In genomic region chr4:109442649-109443048, GRCm38 (mm10) we compare ENCODE assay signal across 15 mouse cellular contexts. TPM values are rescaled to one million over a fixed set of nuclear protein-coding genes. Genes with fewer than 3 reads are reported as not detected.
DNase-seq lines count a peak whose midpoint lies in the region; ATAC-seq and TF ChIP-seq lines count a peak whose summit lies in the region.
"Had no signal": no experiment of that assay in that cellular context is flagged by ENCODE, and none has a peak within 500 bp of the region (broad histone marks: within the 10 kb centered on the region; RNA-seq: fewer than 3 reads in every experiment).

No protein-coding gene starts in this region.

- H3K27ac ChIP-seq in cerebellum, adult 2 months (ENCODE audit: insufficient read depth, low read length), result 0 out of 2 replicates have a peak overlapping the region, but pooled peaks have one; percentile 5
- H3K27ac ChIP-seq in liver, embryonic 14.5 days, result peak overlapping the region; percentile 97
- H3K27ac ChIP-seq: heart, adult 2 months; intestine, embryonic 15.5 days had no signal

- peaks cover 24% of the 10 kb centered on the region for H3K4me1 ChIP-seq in cerebellum, adult 2 months (ENCODE audit: control insufficient read depth, insufficient read depth, low read length)
- peaks cover 91 to 93% of the 10 kb centered on the region in 2 experiments for H3K4me1 ChIP-seq in liver, embryonic 14.5 days (replicated peaks; ENCODE audit: control insufficient read depth in 2 of 2, insufficient read depth in 2 of 2, low read length in 1 of 2)
- H3K4me1 ChIP-seq: intestine, embryonic 15.5 days had no signal

- no peak overlapping the region for H3K4me3 ChIP-seq in cerebellum, adult 2 months (replicated peaks; ENCODE audit: insufficient read depth, low read depth, low read length)
- peak overlapping the region in 1 of 2 experiments; percentile 20; a peak in 1 of 4 replicates for H3K4me3 ChIP-seq in liver, embryonic 14.5 days (ENCODE audit: insufficient read depth in 1 of 2, low read depth in 2 of 2, low read length in 2 of 2)
- H3K4me3 ChIP-seq: heart, adult 2 months; intestine, embryonic 15.5 days had no signal

- H3K4me2 ChIP-seq in liver, embryonic 14.5 days (ENCODE audit: low read depth), result peak overlapping the region; percentile 52
- H3K4me2 ChIP-seq: intestine, embryonic 15.5 days; midbrain, embryonic 11.5 days had no signal

- H3K36me3 ChIP-seq in liver, embryonic 14.5 days (replicated peaks; ENCODE audit: control insufficient read depth, insufficient read depth, low read depth), result peaks cover 41% of the 10 kb centered on the region
- H3K36me3 ChIP-seq: intestine, embryonic 15.5 days had no signal

- no peak for ATAC-seq in liver, embryonic 14.5 days (ENCODE audit: insufficient read depth)
- ATAC-seq: intestine, embryonic 15.5 days had no signal

- H3K9ac ChIP-seq in liver, embryonic 14.5 days (replicated peaks), result peak overlapping the region; percentile 45
- H3K9ac ChIP-seq: intestine, embryonic 15.5 days had no signal

- H3K9me3 ChIP-seq in liver, embryonic 14.5 days (ENCODE audit: control insufficient read depth, low read length), result no peaks in the 10 kb centered on the region
- H3K9me3 ChIP-seq: intestine, embryonic 15.5 days had no signal

- TF ChIP-seq EP300 in liver, embryonic 14.5 days (IDR thresholded peaks at IDR 0.05; ENCODE audit: low read depth), result 0 out of 2 replicates have a peak, but pooled peaks have one; percentile 7

- H3K27me3 ChIP-seq in cerebellum, adult 2 months (ENCODE audit: control insufficient read depth, insufficient read depth, low read length), result no peaks in the 10 kb centered on the region
- no peaks in the 10 kb centered on the region for H3K27me3 ChIP-seq in liver, embryonic 14.5 days (ENCODE audit: control insufficient read depth, insufficient read depth, low read length)
- H3K27me3 ChIP-seq: intestine, embryonic 15.5 days had no signal

- peak; percentile 39 to 54 for DNase-seq in frontal cortex, postnatal 36 days (ENCODE audit: low spot score in 2 of 2)
- no peak for DNase-seq in frontal cortex, postnatal 25 days (ENCODE audit: low spot score in 2 of 2)
- DNase-seq in lung, postnatal 25 days (ENCODE audit: low spot score), result peak; percentile 24
- DNase-seq in lung, postnatal 10 days, result no peak
- DNase-seq in cerebellum, adult 2 months, result peak; percentile 73 to 90
- peak in 1 of 3 experiments; percentile 54 for DNase-seq in liver, embryonic 14.5 days (ENCODE audit: low read depth in 3 of 3, low spot score in 3 of 3)
- DNase-seq in urinary bladder, adult 18-20 months (ENCODE audit: low spot score in 2 of 2), result no peak
- DNase-seq in adrenal gland, postnatal 36 days, result no peak
- DNase-seq: kidney, postnatal 14 days; lung, adult 2 months; retina, postnatal 1 day; thymus, postnatal 14 days had no signal

- 5% methylated on average over 4 of the region's 4 CpGs for WGBS in cerebellum, adult 2 months
- WGBS in liver, embryonic 14.5 days (ENCODE audit: insufficient replicate concordance), result 59% methylated on average over 4 of the region's 4 CpGs

- no peak for TF ChIP-seq CTCF in cerebellum, adult 2 months (IDR thresholded peaks at IDR 0.05; ENCODE audit: borderline replicate concordance, insufficient read depth, low read depth, low read length)
- no peak for TF ChIP-seq CTCF in liver, embryonic 14.5 days (IDR thresholded peaks at IDR 0.05; ENCODE audit: low read depth)

- TF ChIP-seq POLR2A in cerebellum, adult 2 months (IDR thresholded peaks at IDR 0.05; ENCODE audit: borderline replicate concordance, insufficient read depth, low read length), result no peak

RNA-seq across cellular contexts. Expression of gene Ttc39a, which starts 36.2 kb away (rescaled TPM):
- 15.9 and 16.3 TPM in 2 replicates for polyA plus RNA-seq in cerebellum, adult 2 months (2012; rRNA removed)
- polyA plus RNA-seq in liver, embryonic 14.5 days (2012; rRNA removed), result 8.7 and 11.7 TPM in 2 replicates
- 13.6 and 15.4 TPM in 2 replicates for polyA plus RNA-seq in liver, embryonic 14.5 days (2014; fragmentation: Nextera tagmentation; extraction: Ambion mirVana)
- total RNA-seq in adrenal gland, postnatal 36 days (2021), result 1 to 10 TPM; 4.2 to 5.0 TPM

RNA-seq across cellular contexts. Expression of gene Rnf11, which starts 41.9 kb away (rescaled TPM):
- polyA plus RNA-seq in cerebellum, adult 2 months (2012; rRNA removed), result 145 and 161 TPM in 2 replicates
- polyA plus RNA-seq in liver, embryonic 14.5 days (2012; rRNA removed), result 13.6 and 22.2 TPM in 2 replicates
- 39.1 and 40.7 TPM in 2 replicates for polyA plus RNA-seq in liver, embryonic 14.5 days (2014; fragmentation: Nextera tagmentation; extraction: Ambion mirVana)
- 100 to 1,000 TPM; 182 to 206 TPM for total RNA-seq in adrenal gland, postnatal 36 days (2021)

Comparison
In these comparisons a context has a peak if more than half of its experiments do, and no peak if none do; other contexts are left out.
1. DNase-seq: peak in frontal cortex, postnatal 36 days (2 of 2), lung, postnatal 25 days (single experiment) and cerebellum, adult 2 months (2 of 2); none in frontal cortex, postnatal 25 days (0 of 2), lung, postnatal 10 days (single experiment), urinary bladder, adult 18-20 months (0 of 2) and adrenal gland, postnatal 36 days (0 of 2).